20 mouse cellular contexts compared by ENCODE assay signal in the genomic region with DNA sequence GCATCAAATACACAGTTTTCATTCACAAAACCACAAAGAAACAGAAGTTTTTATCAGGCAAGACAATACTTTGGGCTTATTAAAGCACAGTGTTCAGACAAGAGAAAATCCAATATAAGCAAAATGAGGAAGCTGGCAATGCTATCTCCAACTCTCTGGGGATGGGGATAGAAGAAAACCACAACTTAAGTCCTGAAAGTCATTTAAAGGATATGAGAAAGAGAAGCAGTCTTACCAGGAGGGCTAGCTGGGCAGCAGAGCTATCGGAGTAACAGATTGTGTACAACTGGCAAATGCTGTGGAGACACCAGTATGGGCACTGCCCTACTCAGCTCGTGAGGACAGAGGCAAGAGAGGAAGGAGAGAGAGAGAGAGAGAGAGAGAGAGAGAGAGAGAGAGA.
A peak's percentile ranks its signal among the peaks of the same experiment; 100 is the strongest.
DNase-seq lines count a peak whose midpoint lies in the region; ATAC-seq lines count a peak whose summit lies in the region.
"Had no signal": no experiment of that assay in that cellular context is flagged by ENCODE, and none has a peak within 500 bp of the region (broad histone marks: within the 10 kb centered on the region; RNA-seq: fewer than 3 reads in every experiment).

No protein-coding gene starts in this region.

- DNase-seq in embryo, embryonic 10.5 days (ENCODE audit: low spot score) = peak; percentile 16
- DNase-seq in embryo, embryonic 11 days = no peak
- DNase-seq in layer of hippocampus, postnatal 36 days = no peak
- no peak for DNase-seq in cerebellum, postnatal 4 days (ENCODE audit: low spot score in 2 of 2)
- no peak for DNase-seq in heart, adult 11 months
- DNase-seq: adrenal gland, adult 2 months; adrenal gland, postnatal 14 days; cerebellum, adult 11 months; cerebellum, adult 2 months; cerebellum, adult 9-11 months; cerebellum, postnatal 25 days; forebrain, postnatal 0 days; gastrocnemius, adult 2 months; gastrocnemius, postnatal 25 days; heart, postnatal 14 days; heart, postnatal 4 days had no signal

- ATAC-seq in common myeloid progenitor, adult 5-6 weeks (replicated peaks; ENCODE audit: low read depth, poor library complexity, severe bottlenecking) = peak; percentile 98
- ATAC-seq in megakaryocyte, adult 5-6 weeks (ENCODE audit: poor library complexity, severe bottlenecking) = peak; percentile 86
- ATAC-seq: forebrain, embryonic 14.5 days; forebrain, postnatal 0 days; intestine, postnatal 0 days had no signal
